In genomic region chr4:124985671-124986602, GRCm38 (mm10) we compare ENCODE assay signal across 8 mouse cellular contexts. TPM values are rescaled to one million over a fixed set of nuclear protein-coding genes. Genes with fewer than 3 reads are reported as not detected.
DNase-seq lines count a peak whose midpoint lies in the region; ATAC-seq and TF ChIP-seq lines count a peak whose summit lies in the region.

TSS of gene Rspo1 (plus strand) at chr4:124986430.

- H3K4me3 ChIP-seq in layer of hippocampus, adult 2 months: peak within 1 kb of the TSS; percentile 29
- peak within 1 kb of the TSS; percentile 35 for H3K4me3 ChIP-seq in cortical plate, adult 2 months (ENCODE audit: insufficient read depth, low read length)
- peak within 1 kb of the TSS; percentile 44 for H3K4me3 ChIP-seq in heart, embryonic 16.5 days (ENCODE audit: low read length)
- peak within 1 kb of the TSS; percentile 42 for H3K4me3 ChIP-seq in liver, embryonic 13.5 days (replicated peaks)
- H3K4me3 ChIP-seq in small intestine, adult 2 months (ENCODE audit: low read depth, low read length): peak within 1 kb of the TSS; percentile 29

- no peak for TF ChIP-seq CTCF in layer of hippocampus, adult 2 months (conservative IDR thresholded peaks at IDR 0.05)
- no peak for TF ChIP-seq CTCF in cortical plate, adult 2 months (IDR thresholded peaks at IDR 0.05; ENCODE audit: extremely low read depth, insufficient read depth, low read length)
- no peak for TF ChIP-seq CTCF in small intestine, adult 2 months (IDR thresholded peaks at IDR 0.05; ENCODE audit: extremely low read depth, insufficient read length, insufficient replicate concordance, low read depth, low read length)

- H3K9me3 ChIP-seq in heart, embryonic 16.5 days (replicated peaks; ENCODE audit: control insufficient read depth, low read length): no peaks in the 10 kb centered on the region
- H3K9me3 ChIP-seq in liver, embryonic 13.5 days (replicated peaks): no peaks in the 10 kb centered on the region

- H3K4me2 ChIP-seq in heart, embryonic 16.5 days (ENCODE audit: low read depth, low read length): peak within 1 kb of the TSS; percentile 59
- peak within 1 kb of the TSS; percentile 52 for H3K4me2 ChIP-seq in liver, embryonic 13.5 days

- no peaks in the 10 kb centered on the region for H3K36me3 ChIP-seq in heart, embryonic 16.5 days (ENCODE audit: control insufficient read depth, insufficient read depth)
- H3K36me3 ChIP-seq in liver, embryonic 13.5 days: no peaks in the 10 kb centered on the region
- H3K36me3 ChIP-seq in small intestine, adult 2 months (ENCODE audit: control insufficient read depth, insufficient read depth, low read length): no peaks in the 10 kb centered on the region

- ATAC-seq in heart, embryonic 16.5 days (replicated peaks; ENCODE audit: extremely low read depth, insufficient read depth, low FRiP score): no peak; the same call in 1 of the 2 replicates
- no peak for ATAC-seq in liver, embryonic 13.5 days (ENCODE audit: low read depth)

- peak within 1 kb of the TSS; percentile 42; the same call in 1 of the 2 replicates for H3K9ac ChIP-seq in heart, embryonic 16.5 days (ENCODE audit: low read length)
- H3K9ac ChIP-seq in liver, embryonic 13.5 days: no peak within 1 kb of the TSS

- no peak for DNase-seq in layer of hippocampus, adult 2 months (ENCODE audit: low spot score in 2 of 2)
- no peak for DNase-seq in layer of hippocampus, postnatal 25 days (ENCODE audit: extremely low spot score in 1 of 2, low spot score in 1 of 2)
- no peak for DNase-seq in liver, embryonic 13.5 days
- no peak for DNase-seq in right cerebral cortex, adult 2 months (ENCODE audit: low spot score in 2 of 2)
- DNase-seq in spleen, adult 12 weeks (ENCODE audit: low spot score): no peak

- TF ChIP-seq POLR2A in cortical plate, adult 2 months (IDR thresholded peaks at IDR 0.05; ENCODE audit: extremely low read depth, insufficient read depth, low read length): no peak
- no peak for TF ChIP-seq POLR2A in small intestine, adult 2 months (IDR thresholded peaks at IDR 0.05; ENCODE audit: low read depth, low read length)

- 1% methylated on average over 59 of the region's 62 CpGs for WGBS in heart, embryonic 16.5 days
- 2% methylated on average over 58 of the region's 62 CpGs for WGBS in liver, embryonic 13.5 days (ENCODE audit: insufficient replicate concordance)
- 3% methylated on average over 62 of the region's 62 CpGs for WGBS in small intestine, adult 2 months

- H3K27ac ChIP-seq in layer of hippocampus, adult 2 months: no peak within 1 kb of the TSS
- H3K27ac ChIP-seq in cortical plate, adult 2 months (ENCODE audit: insufficient read depth, low read length): 0 out of 2 replicates have a peak within 1 kb of the TSS, but pooled peaks have one; percentile 53
- no peak within 1 kb of the TSS for H3K27ac ChIP-seq in heart, embryonic 16.5 days (ENCODE audit: low read length)
- no peak within 1 kb of the TSS for H3K27ac ChIP-seq in liver, embryonic 13.5 days
- no peak within 1 kb of the TSS for H3K27ac ChIP-seq in small intestine, adult 2 months (ENCODE audit: insufficient read depth, low read depth, low read length)

- H3K27me3 ChIP-seq in heart, embryonic 16.5 days (ENCODE audit: control insufficient read depth, insufficient read depth, low read length): peaks cover 85% of the 10 kb centered on the region
- peaks cover 96% of the 10 kb centered on the region for H3K27me3 ChIP-seq in liver, embryonic 13.5 days
- peaks cover 56% of the 10 kb centered on the region for H3K27me3 ChIP-seq in small intestine, adult 2 months (ENCODE audit: control insufficient read depth, insufficient read depth, low read length)

- H3K4me1 ChIP-seq in cortical plate, adult 2 months (ENCODE audit: control insufficient read depth, insufficient read depth, low read length): 0 out of 2 replicates have a peak, but pooled peaks cover 2% of the 10 kb centered on the region
- peaks cover 12% of the 10 kb centered on the region for H3K4me1 ChIP-seq in heart, embryonic 16.5 days (ENCODE audit: control insufficient read depth, insufficient read depth, low read length)
- peaks cover 5% of the 10 kb centered on the region; the same call in 1 of the 2 replicates for H3K4me1 ChIP-seq in liver, embryonic 13.5 days (replicated peaks)
- 0 out of 2 replicates have a peak, but pooled peaks cover 4% of the 10 kb centered on the region for H3K4me1 ChIP-seq in small intestine, adult 2 months (ENCODE audit: control insufficient read depth, insufficient read depth, insufficient read length, low read length)

RNA-seq across cellular contexts. Expression of gene Rspo1, which starts in this region (rescaled TPM):
- 1 to 10 TPM; 9.5 to 9.8 TPM for total RNA-seq in layer of hippocampus, adult 2 months (2021)
- total RNA-seq in layer of hippocampus, postnatal 25 days (2021): 1 to 10 TPM; 7.4 to 7.9 TPM
- 22.8 and 23.5 TPM in 2 replicates for polyA plus RNA-seq in cortical plate, adult 2 months (2012; rRNA removed)
- polyA plus RNA-seq in heart, embryonic 16.5 days (2015; fragmentation: Nextera tagmentation; extraction: Ambion mirVana): 5.5 and 5.9 TPM in 2 replicates
- polyA plus RNA-seq in liver, embryonic 13.5 days (2015; fragmentation: Nextera tagmentation; extraction: Ambion mirVana): 0.51 and 0.70 TPM in 2 replicates
- 0.60 and 1.6 TPM in 2 replicates for polyA plus RNA-seq in small intestine, adult 2 months (2012; rRNA removed)
